Mouse (Mus musculus) left cerebral cortex, postnatal 25 days (tissue): ENCODE data around the gene Vasp. TPM values are rescaled to one million over a fixed set of nuclear protein-coding genes. Genes with fewer than 3 reads are reported as not detected.
A peak's percentile ranks its signal among the peaks of the same experiment; 100 is the strongest.

ENCODE experiments used
- DNase-seq, 2 experiments: peaks; one replicate each; pipeline ENCODE4 v3.0.0; 2022; ENCODE audit warnings: low spot score in 2 of 2, mixed read lengths in 1 of 2
- intact Hi-C: fragments of 180-260 bp; cut with DNase I; formaldehyde crosslinking; loops from one replicate; pipeline ENCODE4 v1.15.1; 2025
- total RNA-seq, 2 experiments: library from RNA; stranded (reverse); gene quantifications; 2 replicates each; pipeline ENCODE4 v1.2.3; 2021

The Vasp gene
- total RNA-seq: 10 to 100 TPM; 13.1 to 14.3 TPM

- peak; percentile 86 to 91 for DNase-seq
- intact Hi-C loops: loop anchor here (1.0 kb wide), 1 partner anchor 43 kb away; the partner anchor contains the start of gene Opa3
Observed at GRCm38 (mm10) chr7:19271238-19272172, at the start of gene Vasp. Gene Vasp, minus strand, starts transcription at chr7:19271817.

- intact Hi-C loops: no loop called here
- DNase-seq: no peak
Observed at GRCm38 (mm10) chr7:19320637-19321036, 49.0 kb upstream of the Vasp start.

GRCm38 (mm10) chr7:19319906-19320305 lies 48.3 kb upstream of the Vasp start:
- peak; percentile 95 to 97 for DNase-seq
- intact Hi-C loops: no loop called here

- DNase-seq: no peak
- intact Hi-C loops: no loop called here
Observed at GRCm38 (mm10) chr7:19319458-19319857, 47.8 kb upstream of the Vasp start.

- intact Hi-C loops: no loop called here
- DNase-seq: no peak
Observed at GRCm38 (mm10) chr7:19318676-19319075, 47.1 kb upstream of the Vasp start.

- intact Hi-C loops: no loop called here
- DNase-seq: no peak
Observed at GRCm38 (mm10) chr7:19318201-19318600, 46.6 kb upstream of the Vasp start.

- no peak for DNase-seq
- intact Hi-C loops: no loop called here
Observed at GRCm38 (mm10) chr7:19316451-19317161, 45.0 kb upstream of the Vasp start.

GRCm38 (mm10) chr7:19314033-19314432 lies 42.4 kb upstream of the Vasp start:
- intact Hi-C loops: no loop called here
- no peak for DNase-seq

- no peak for DNase-seq
- intact Hi-C loops: no loop called here
Observed at GRCm38 (mm10) chr7:19311991-19312390, 40.4 kb upstream of the Vasp start.

GRCm38 (mm10) chr7:19309884-19310641 lies 38.4 kb upstream of the Vasp start, which contains the start of gene Fosb:
Gene Fosb, minus strand, starts transcription at chr7:19310051.
- DNase-seq: peak; percentile 97
- intact Hi-C loops: no loop called here

GRCm38 (mm10) chr7:19309278-19309883 lies 37.8 kb upstream of the Vasp start:
- intact Hi-C loops: no loop called here

GRCm38 (mm10) chr7:19308454-19309277 lies 37.0 kb upstream of the Vasp start:
- intact Hi-C loops: no loop called here
- DNase-seq: peak; percentile 97 to 98

More at GRCm38 (mm10) chr7:19309278-19309883, 37.8 kb upstream of the Vasp start:
- no peak for DNase-seq

- peak; percentile 69 to 87 for DNase-seq
- intact Hi-C loops: no loop called here
Observed at GRCm38 (mm10) chr7:19307739-19308453, 36.3 kb upstream of the Vasp start.

GRCm38 (mm10) chr7:19306819-19307738 lies 35.5 kb upstream of the Vasp start:
- intact Hi-C loops: no loop called here
- no peak for DNase-seq

- no peak for DNase-seq
- intact Hi-C loops: no loop called here
Observed at GRCm38 (mm10) chr7:19305796-19306765, 34.5 kb upstream of the Vasp start.

- DNase-seq: no peak
- intact Hi-C loops: no loop called here
Observed at GRCm38 (mm10) chr7:19305413-19305735, 33.8 kb upstream of the Vasp start.
